Comparison of ENCODE assay signal across 8 mouse cellular contexts in the genomic region with DNA sequence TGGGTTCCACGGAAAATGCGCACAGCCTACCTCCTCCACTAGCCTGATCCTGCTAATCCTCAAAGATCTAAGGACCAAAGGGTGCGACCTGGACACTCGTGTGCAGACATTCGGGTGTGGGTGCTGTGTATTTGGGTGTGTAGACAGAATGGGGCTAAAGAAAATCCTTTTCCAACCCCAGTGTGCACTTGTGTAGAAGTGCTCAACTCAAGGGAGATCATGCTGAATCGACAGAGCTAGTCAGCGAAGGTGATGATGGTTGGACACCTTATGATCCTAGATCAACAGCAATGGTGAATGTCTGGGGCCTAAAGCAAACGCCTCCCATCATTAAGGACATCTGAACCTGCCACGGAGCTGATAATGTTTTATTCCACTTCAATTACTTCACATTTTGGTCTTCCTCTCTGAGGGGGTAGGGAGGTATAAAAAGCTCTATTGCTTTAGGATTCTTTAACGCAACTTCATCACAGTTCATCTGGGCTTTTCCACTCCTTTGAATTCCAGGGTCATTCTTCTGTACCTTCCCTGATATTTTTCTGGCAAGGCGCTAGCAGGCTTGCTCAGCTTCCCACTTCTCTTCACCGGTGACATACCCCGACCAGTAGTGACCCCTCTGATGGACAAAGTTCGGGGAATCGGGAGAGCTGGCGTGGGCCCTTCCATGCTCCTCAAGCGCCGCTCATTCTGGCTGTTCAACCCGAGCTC. TPM values are rescaled to one million over a fixed set of nuclear protein-coding genes. Genes with fewer than 3 reads are reported as not detected.
DNase-seq lines count a peak whose midpoint lies in the region; ATAC-seq and TF ChIP-seq lines count a peak whose summit lies in the region.

No protein-coding gene starts in this region.

- H3K36me3 ChIP-seq in forebrain, embryonic 12.5 days (replicated peaks): peaks cover 11% of the 10 kb centered on the region
- H3K36me3 ChIP-seq in liver, embryonic 13.5 days: no peaks in the 10 kb centered on the region

- H3K9ac ChIP-seq in forebrain, embryonic 12.5 days: peak overlapping the region; percentile 85
- peak overlapping the region; percentile 90 for H3K9ac ChIP-seq in liver, embryonic 13.5 days

- peaks cover 34% of the 10 kb centered on the region for H3K4me1 ChIP-seq in forebrain, embryonic 12.5 days
- peaks cover 35% of the 10 kb centered on the region for H3K4me1 ChIP-seq in liver, embryonic 13.5 days (replicated peaks)

- H3K27ac ChIP-seq in gastrocnemius, adult 2 months: peak overlapping the region; percentile 97
- H3K27ac ChIP-seq in forebrain, embryonic 12.5 days: peak overlapping the region; percentile 97
- peak overlapping the region; percentile 92 for H3K27ac ChIP-seq in liver, embryonic 13.5 days

- no peak for ATAC-seq in forebrain, embryonic 12.5 days (ENCODE audit: low FRiP score)
- ATAC-seq in liver, embryonic 13.5 days (ENCODE audit: low read depth): no peak

- peak overlapping the region; percentile 82 for H3K4me3 ChIP-seq in gastrocnemius, adult 2 months
- peak overlapping the region; percentile 69 for H3K4me3 ChIP-seq in forebrain, embryonic 12.5 days (replicated peaks)
- H3K4me3 ChIP-seq in liver, embryonic 13.5 days (replicated peaks): peak overlapping the region; percentile 77

- H3K27me3 ChIP-seq in forebrain, embryonic 12.5 days: no peaks in the 10 kb centered on the region
- no peaks in the 10 kb centered on the region for H3K27me3 ChIP-seq in liver, embryonic 13.5 days

- peak overlapping the region; percentile 85 for H3K4me2 ChIP-seq in forebrain, embryonic 12.5 days
- peak overlapping the region; percentile 98 for H3K4me2 ChIP-seq in liver, embryonic 13.5 days

- WGBS in forebrain, embryonic 12.5 days: 20% methylated on average over 19 of the region's 19 CpGs
- 31% methylated on average over 19 of the region's 19 CpGs for WGBS in liver, embryonic 13.5 days (ENCODE audit: insufficient replicate concordance)

- no peak for DNase-seq in gastrocnemius, adult 2 months
- no peak for DNase-seq in gastrocnemius, adult 18-20 months (ENCODE audit: low spot score)
- DNase-seq in 3T3-L1 (ENCODE audit: low read depth, low spot score): peak; percentile 50
- no peak for DNase-seq in liver, embryonic 13.5 days
- no peak for DNase-seq in cerebellum, adult 9-10 months
- no peak for DNase-seq in right cerebral cortex, postnatal 10 days (ENCODE audit: low spot score in 2 of 2)
- DNase-seq in cerebellum, adult 18-20 months: no peak

- intact Hi-C loops in gastrocnemius, adult 2 months (cut with DNase I): loop anchor here (5.0 kb wide), 3 partner anchors 154 to 226 kb away; no protein-coding TSS in a partner anchor

- H3K9me3 ChIP-seq in forebrain, embryonic 12.5 days: no peaks in the 10 kb centered on the region
- no peaks in the 10 kb centered on the region for H3K9me3 ChIP-seq in liver, embryonic 13.5 days (replicated peaks)

- TF ChIP-seq CTCF in gastrocnemius, adult 2 months (IDR thresholded peaks at IDR 0.05): no peak

RNA-seq across cellular contexts. Expression of gene 1700056E22Rik, which starts 1.3 kb away (rescaled TPM):
- under 1 TPM; 0.18 to 0.42 TPM for total RNA-seq in gastrocnemius, adult 2 months (2021)
- total RNA-seq in gastrocnemius, adult 18-20 months (2021): under 1 TPM; 0.43 to 0.73 TPM
- 1.9 and 2.5 TPM in 2 replicates for polyA plus RNA-seq in forebrain, embryonic 12.5 days (2016; fragmentation: Nextera tagmentation; extraction: Ambion mirVana)
- 0.65 and 1.00 TPM in 2 replicates for polyA plus RNA-seq in liver, embryonic 13.5 days (2015; fragmentation: Nextera tagmentation; extraction: Ambion mirVana)

RNA-seq across cellular contexts. Expression of gene Dusp10, which starts 19.7 kb away (rescaled TPM):
- 10 to 100 TPM; 18.4 to 25.0 TPM for total RNA-seq in gastrocnemius, adult 2 months (2021)
- total RNA-seq in gastrocnemius, adult 18-20 months (2021): 10 to 100 TPM; 12.9 to 17.0 TPM
- polyA plus RNA-seq in forebrain, embryonic 12.5 days (2016; fragmentation: Nextera tagmentation; extraction: Ambion mirVana): 10.2 and 11.4 TPM in 2 replicates
- 2.7 and 3.6 TPM in 2 replicates for polyA plus RNA-seq in liver, embryonic 13.5 days (2015; fragmentation: Nextera tagmentation; extraction: Ambion mirVana)
